Mouse (Mus musculus): ENCODE measurements around the gene Trim58. TPM values are rescaled to one million over a fixed set of nuclear protein-coding genes. Genes with fewer than 3 reads are reported as not detected.

Gene Trim58
- total RNA-seq (2021), result not detected

DNA sequence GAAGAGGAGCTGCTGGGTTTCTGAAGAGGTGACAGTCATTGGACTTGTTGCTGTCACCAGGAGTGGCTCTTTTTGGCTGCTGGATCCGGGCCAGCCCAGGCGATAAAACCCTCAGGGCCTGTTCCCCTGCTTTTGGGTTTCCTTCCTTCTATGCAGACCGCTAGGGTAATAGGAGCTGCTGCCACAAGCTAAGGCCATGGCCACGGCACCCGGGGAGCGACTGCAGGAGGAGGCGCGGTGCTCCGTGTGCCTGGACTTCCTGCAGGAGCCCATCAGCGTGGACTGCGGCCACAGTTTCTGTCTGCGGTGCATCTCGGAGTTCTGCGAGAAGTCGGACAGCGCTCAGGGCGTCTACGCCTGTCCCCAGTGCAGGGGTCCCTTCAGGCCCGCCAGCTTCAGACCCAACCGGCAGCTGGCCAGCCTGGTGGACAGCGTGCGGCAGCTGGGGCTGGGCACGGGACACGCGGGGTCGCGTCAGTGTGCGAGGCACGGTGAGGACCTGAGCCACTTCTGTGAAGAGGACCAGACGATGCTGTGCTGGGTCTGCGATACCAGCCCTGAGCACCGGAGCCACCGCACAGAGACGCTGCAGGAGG is at the start of gene Trim58:
Trim58 (plus strand) TSS at position 194 of the 596 bp plus-strand sequence.
- intact Hi-C loops (cut with DNase I), result no loop called here
- DNase-seq (ENCODE audit: low spot score in 2 of 2), result peak; percentile 2 to 4

DNA sequence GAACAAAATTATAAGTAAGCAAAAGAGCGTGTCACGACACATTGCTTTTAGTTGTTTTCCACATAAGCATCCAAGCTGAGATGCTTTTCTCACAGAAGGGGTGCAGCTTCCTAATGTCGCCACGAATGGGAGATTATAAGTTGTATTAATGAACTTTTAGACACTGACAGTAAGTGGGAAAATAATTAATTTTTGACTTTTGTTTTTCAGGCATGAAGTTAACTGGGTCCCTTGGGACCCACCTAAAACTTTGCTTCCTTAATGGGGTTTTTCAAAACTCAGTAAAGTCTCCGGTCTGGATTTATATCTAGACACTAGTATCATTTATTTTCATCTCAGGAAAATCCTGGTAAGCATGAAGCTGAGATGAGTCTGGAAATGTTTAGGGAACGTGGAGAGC is 45.5 kb upstream of the Trim58 start, which contains the start of gene Olfr324:
Olfr324 (plus strand) TSS at position 301 of the 400 bp plus-strand sequence.
- intact Hi-C loops (cut with DNase I), result no loop called here
- DNase-seq (ENCODE audit: low spot score in 2 of 2), result no peak

DNA sequence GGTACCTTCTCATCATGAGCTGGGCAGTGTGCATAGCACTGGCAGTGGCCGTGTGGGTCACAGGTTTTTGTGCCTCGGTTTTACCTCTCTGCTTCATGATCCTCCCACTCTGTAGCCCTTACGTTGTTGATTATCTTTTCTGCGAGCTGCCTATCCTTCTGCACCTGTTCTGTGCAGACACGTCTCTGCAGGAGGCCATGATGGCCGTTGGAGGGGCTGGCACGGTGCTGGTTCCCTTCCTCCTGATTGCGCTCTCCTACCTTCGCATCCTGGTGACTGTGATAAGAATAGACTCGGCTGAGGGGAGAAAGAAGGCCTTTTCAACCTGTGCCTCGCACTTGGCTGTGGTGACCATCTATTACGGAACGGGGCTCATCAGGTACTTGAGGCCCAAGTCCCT is 42.4 kb upstream of the Trim58 start:
- no peak for DNase-seq (ENCODE audit: low spot score in 2 of 2)
- intact Hi-C loops (cut with DNase I), result no loop called here

DNA sequence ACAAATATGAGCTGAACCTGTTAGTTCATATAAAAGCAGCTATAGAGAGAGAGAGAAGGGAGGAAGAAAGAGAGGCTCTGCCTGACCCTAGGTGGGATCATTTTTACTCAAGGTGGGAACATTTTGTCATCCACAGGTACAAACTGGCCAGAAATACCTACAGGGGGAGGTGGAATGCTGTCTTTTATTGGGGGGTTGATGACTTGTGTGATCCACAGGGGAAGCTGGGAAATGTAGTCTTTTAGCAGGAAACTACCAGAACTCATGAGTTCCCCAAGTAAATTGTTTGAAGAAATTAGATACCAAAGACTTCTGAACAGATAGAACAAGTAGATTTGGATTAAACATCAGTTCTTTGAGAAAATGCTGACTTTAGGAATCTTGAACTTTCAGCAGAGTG is 38.2 kb upstream of the Trim58 start:
- intact Hi-C loops (cut with DNase I), result no loop called here
- no peak for DNase-seq (ENCODE audit: low spot score in 2 of 2)

DNA sequence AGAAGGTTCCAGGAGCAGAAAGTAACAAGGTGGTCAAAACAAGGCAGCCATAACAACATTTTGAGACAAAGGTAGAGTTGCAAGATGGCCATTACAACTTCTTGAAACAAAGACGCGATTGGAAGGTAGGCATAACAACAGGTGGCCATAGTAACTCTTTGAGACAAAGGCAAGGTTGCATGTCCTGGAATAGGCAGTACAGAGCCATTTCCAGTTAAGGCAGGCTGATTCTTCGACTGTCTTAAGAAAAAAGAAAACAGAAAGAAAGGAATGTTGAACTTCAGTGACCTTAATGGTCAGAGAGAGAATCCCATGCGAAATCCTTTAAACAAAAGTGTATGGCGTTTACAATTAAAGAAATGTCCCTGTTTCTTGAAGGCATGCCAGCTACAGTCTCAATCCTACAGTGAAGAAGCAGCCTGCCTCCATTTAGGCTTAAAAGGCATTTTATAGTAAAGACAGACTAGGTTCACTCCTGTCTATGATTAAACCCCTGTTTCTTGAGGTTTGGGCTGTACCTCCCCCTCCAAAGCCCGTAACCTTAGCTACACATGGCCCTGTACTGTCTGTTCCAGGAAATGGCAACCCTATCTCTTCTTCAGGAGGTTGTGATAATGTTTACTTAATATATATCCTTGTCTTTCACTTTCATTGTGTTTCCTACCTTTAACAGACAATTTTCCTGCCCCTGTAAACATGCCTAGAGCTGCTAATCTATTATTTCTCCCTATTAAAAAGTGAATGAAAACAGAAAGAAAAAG is 37.3 kb upstream of the Trim58 start:
- intact Hi-C loops (cut with DNase I), result no loop called here
- DNase-seq (ENCODE audit: low spot score in 2 of 2), result no peak

DNA sequence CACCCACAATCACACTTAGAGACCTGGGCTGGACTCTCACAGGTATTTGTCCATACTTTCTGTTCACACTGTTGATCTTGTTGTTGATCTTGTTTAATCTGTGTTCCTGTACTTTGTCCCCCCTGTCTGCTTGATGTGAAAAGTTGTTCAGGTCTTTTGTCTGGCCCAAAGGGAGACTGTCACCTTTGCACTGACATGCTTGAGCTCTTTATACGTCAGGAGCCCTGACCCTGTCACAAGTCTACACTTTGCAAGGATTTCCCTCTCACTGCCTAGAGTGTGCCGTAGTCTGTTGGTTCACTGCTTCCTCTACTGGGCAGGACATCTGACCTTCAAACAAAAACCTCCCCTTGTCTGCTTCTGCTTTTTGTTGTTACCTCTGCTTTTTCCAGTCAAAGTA is 35.6 kb upstream of the Trim58 start:
- intact Hi-C loops (cut with DNase I), result no loop called here
- DNase-seq (ENCODE audit: low spot score in 2 of 2), result no peak

DNA sequence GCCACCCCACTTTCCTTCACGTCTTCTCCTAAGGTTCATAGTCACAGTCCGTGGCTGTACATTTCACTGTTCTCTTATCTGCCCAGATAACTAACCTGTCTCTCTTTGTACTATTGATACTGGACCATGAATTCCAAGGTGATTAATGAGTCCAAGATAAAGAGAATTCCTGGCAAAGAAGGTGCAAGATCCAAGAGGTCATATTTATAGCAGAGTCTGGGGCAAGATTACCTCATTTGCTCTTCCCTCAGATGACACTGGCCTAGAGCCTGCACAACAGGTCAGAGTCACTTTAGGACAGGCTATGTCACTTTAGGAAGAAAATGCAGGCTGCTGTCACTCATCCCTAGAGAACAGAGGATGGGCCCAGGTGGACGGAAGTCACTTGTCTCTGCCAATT is 35.0 kb upstream of the Trim58 start:
- intact Hi-C loops (cut with DNase I), result no loop called here
- no peak for DNase-seq (ENCODE audit: low spot score in 2 of 2)

DNA sequence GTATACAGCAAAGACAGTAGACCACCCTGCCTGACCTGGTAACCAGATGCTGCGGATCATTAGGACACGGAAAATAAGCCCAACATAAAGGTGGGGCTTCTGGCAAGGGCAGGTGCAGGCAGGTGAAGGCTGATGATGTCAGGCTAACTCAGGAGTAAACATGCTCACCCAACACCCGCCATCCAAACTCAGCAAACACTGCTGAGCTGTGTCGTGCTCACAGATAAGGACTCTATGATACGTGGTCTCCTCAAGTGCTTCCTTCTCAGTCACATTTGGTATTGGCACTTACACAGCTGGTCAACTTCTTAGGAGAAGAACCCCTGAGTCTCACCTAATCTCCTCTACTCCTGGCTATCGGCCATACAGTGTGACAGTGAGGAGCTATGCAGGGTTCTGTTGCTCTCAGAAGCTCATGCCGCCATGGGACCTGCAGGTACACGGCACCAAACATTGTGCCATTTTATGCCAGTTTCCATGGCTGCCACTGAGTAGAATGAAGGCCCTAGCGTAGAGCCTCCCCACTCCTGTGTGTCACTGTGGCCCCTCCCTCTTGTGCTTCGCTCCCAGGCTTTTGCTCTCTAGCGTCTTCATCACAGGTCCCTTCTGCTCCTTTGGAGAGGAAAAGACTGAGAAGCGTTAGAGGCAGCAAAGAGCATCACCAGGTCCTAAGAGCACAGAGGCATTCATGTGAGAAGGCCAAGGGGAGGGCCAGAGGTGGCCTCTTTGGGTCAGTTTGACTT is 33.9 kb upstream of the Trim58 start:
- no peak for DNase-seq (ENCODE audit: low spot score in 2 of 2)
- intact Hi-C loops (cut with DNase I), result no loop called here

DNA sequence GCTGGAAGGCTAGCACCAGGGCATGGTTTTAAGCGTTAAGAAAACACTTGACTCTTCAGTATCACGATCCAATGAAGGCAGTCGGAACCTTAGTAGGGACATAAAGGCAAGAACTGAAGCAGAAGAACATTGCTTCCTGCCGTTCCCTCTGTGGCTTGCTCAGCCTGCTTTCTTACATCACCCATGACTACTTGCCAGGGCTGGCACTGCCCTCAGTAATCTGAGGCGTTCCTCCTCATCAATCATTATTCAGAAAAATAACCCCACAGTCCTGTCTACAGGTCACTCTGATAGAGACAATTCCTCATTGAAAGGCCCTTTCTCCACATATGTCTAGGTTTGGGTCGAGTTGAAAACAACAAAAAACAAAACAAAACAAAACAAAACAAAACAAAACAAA is 33.2 kb upstream of the Trim58 start:
- intact Hi-C loops (cut with DNase I), result no loop called here
- DNase-seq (ENCODE audit: low spot score in 2 of 2), result no peak

DNA sequence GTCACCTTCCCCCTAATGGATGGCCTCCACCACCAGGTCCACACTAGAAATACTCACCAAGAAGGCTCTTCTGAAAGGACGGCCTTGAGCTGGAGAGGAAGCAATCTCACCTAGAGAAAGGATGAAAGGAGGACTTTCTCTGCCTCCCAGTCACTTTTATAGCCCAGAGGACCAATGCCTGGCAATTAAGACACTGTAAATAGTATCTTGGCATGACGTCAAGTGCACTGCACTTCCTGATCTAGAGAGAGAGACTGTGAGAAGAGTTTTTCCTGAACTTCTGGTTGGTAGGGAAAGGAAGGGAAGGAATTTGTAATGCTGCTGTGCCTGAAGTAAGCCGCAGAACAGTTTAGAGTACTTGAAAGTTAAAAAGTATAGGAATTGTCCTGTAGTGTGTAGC is 26.9 kb upstream of the Trim58 start:
- no peak for DNase-seq (ENCODE audit: low spot score in 2 of 2)
- intact Hi-C loops (cut with DNase I), result loop anchor here (10.0 kb wide), 1 partner anchor 329 kb away; no protein-coding TSS in a partner anchor

DNA sequence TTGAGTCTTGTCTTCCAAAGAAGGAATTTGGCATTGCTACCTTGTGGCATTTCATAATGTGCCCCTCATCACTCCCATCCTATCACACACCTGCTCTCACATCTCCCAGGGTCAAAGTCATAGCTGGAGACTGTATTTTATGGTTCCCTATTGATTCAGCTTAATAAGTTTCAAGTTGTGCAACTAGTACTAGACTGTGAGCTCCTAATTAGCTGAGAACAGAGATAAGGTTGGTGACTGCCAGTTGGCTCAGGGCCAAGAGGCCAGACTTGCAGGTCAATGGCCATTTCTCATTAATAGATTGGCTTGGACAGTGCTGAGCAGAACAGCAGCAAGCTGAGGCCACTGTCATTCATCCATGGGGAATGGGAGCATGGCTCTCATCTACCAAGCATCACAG is 25.7 kb upstream of the Trim58 start:
- no peak for DNase-seq (ENCODE audit: low spot score in 2 of 2)
- intact Hi-C loops (cut with DNase I), result loop anchor here (10.0 kb wide), 1 partner anchor 330 kb away; no protein-coding TSS in a partner anchor

DNA sequence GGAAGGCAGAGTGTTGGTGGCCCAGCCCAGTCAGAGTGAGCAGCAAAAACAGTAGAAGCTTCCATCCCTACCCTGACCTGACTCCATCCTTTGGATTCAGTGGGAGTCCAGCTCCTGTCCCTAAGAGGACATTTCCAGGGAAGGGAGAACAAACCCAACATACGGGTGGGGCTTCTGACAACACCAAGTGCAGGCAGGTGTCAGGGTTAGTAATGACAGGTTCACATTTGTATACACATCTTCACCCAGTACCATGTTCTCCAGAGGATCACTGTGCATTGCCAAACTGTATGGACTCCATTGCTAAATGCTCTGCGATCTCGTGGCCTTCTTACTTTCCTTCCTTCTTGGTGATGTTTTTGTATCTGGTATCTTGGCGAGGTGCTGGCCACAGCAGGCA is 24.3 kb upstream of the Trim58 start, which contains the start of gene 2210407C18Rik:
2210407C18Rik (minus strand) TSS at position 101 of the 400 bp plus-strand sequence.
- no peak for DNase-seq (ENCODE audit: low spot score in 2 of 2)
- intact Hi-C loops (cut with DNase I), result loop anchor here (10.0 kb wide), 1 partner anchor 331 kb away; no protein-coding TSS in a partner anchor

DNA sequence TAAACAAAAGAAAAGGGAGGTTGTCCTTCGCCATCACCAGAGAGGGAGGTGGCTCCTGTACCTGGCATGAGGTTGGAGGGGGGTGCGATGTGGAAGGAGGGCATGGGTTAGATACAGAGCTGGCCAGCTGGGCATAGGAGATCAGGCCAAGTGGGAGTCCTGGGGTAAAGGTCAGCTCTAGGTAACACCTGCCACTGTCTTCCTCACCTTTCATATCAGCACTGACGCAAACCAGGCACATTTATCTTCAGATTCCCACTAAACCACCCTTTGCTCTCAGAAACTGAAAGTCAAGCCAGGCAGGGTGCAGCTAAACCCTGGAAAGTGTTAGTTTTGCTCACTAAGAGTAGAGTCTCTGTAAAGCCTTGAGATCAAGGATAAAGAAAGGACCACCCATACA is 21.9 kb upstream of the Trim58 start:
- no peak for DNase-seq (ENCODE audit: low spot score in 2 of 2)
- intact Hi-C loops (cut with DNase I), result loop anchor here (10.0 kb wide), 1 partner anchor 334 kb away; no protein-coding TSS in a partner anchor

DNA sequence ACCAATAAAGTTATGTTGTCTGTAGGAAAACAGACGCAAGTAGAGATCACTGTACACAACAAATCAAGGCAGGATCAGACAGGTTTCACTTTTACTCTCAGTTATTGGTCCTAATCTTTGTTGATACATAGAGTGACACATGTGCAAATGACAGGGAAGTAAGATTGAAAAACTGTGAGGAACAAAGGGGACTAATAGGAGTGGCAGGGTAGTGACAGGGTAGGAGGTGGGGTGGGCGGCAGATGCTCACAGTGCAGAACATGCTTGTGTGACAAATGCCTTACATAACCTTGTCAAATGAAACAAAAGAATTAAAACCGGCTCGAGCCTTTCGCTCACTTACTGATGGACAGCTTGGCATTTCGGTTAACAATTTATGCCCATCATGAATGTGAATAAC is 21.5 kb upstream of the Trim58 start:
- DNase-seq (ENCODE audit: low spot score in 2 of 2), result no peak
- intact Hi-C loops (cut with DNase I), result loop anchor here (10.0 kb wide), 1 partner anchor 334 kb away; no protein-coding TSS in a partner anchor

DNA sequence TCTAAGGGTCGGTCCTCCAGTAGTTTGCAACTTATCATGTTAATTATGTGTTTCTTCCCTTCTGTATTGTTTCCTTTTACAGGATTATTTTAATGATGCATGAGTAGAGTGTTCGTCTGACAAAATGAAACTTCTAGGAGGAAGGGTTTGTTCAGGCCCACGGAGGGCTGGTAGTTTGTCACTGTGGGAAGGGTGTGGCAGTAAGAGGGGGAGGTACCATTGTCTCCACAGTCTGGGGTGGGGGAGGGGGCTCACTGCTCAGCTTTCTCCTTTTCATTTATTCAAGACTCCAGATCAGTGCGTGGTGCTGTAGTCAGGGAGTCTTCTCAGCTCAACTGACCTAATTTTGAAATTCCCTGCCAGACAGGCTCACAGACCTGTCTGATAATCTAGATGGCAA is 14.1 kb upstream of the Trim58 start:
- intact Hi-C loops (cut with DNase I), result no loop called here

DNA sequence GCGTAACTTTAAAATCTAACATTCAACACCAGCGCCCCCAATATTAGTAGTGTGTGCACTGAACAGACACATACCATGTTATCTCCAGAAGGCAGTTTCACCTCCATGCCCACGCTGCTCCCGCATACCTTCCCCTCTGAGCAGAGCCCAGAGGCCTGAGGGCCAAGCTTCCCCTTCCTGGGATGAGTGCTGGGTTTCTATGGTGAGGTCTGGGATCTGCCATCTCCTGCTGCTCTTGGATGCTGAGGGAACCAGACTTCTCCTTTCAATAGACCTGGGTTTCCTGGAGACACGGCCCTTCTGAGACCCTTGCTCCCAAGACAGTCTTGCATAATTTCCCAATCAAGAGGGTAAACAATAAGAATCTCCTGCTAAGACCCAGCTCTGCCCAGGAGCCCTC is 9.9 kb upstream of the Trim58 start, which contains the start of gene Olfr323:
Olfr323 (minus strand) TSS at position 101 of the 400 bp plus-strand sequence.
- no peak for DNase-seq (ENCODE audit: low spot score in 2 of 2)
- intact Hi-C loops (cut with DNase I), result no loop called here

More for the DNA sequence above, 14.1 kb upstream of the Trim58 start:
- no peak for DNase-seq (ENCODE audit: low spot score in 2 of 2)

DNA sequence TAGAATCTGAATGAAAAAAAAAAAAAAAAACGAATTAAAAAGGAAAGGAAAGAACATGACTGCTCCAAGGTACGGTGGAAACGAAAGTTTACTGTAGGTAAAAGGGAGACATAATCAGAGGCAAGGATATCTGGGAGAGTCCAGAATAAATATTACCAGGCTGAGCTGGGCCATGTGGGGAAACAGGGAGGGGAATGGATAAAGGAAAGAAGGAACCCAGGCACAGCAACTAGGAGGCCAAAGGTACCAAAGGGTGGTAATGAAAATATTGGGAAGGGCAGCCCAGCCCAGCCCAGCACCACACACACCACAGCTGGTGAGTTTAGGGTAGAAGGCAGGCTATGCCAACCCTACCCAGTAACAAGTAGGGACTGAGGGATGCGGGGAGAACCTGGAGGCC is 5.4 kb upstream of the Trim58 start:
- DNase-seq (ENCODE audit: low spot score in 2 of 2), result no peak
- intact Hi-C loops (cut with DNase I), result loop anchor here (5.0 kb wide), 1 partner anchor 233 kb away; no protein-coding TSS in a partner anchor

DNA sequence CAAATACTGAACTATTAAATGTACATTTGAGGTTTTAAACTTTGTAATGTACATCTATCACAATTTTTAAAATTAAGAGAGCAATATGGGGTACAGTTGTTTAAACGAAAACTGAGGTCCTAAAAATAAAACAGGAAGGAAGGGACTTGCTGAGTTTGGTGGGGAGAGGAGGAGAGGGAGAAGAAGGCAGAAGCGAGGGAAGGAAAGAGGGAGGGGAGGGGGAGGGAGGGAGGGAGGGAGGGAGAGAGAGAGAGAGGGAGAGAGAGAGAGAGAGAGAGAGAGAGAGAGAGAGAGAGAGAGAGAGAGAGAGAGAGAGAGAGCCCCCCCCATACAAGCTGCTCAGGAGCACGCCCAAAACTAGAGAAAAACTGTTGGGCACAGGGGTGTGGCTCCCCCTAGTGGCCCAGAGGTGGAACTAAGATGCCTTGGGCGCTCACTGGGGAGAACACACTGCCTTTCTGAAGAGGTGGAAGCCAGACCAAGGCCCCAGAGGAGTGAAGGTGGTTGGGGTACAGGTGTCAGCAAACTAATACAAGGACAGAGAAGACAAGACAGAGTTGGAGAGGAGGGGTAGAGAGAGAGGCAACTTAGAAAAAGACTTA is 3.8 kb upstream of the Trim58 start:
- peak; percentile 18 to 28 for DNase-seq (ENCODE audit: low spot score in 2 of 2)
- intact Hi-C loops (cut with DNase I), result loop anchor here (5.0 kb wide), 1 partner anchor 234 kb away; no protein-coding TSS in a partner anchor

DNA sequence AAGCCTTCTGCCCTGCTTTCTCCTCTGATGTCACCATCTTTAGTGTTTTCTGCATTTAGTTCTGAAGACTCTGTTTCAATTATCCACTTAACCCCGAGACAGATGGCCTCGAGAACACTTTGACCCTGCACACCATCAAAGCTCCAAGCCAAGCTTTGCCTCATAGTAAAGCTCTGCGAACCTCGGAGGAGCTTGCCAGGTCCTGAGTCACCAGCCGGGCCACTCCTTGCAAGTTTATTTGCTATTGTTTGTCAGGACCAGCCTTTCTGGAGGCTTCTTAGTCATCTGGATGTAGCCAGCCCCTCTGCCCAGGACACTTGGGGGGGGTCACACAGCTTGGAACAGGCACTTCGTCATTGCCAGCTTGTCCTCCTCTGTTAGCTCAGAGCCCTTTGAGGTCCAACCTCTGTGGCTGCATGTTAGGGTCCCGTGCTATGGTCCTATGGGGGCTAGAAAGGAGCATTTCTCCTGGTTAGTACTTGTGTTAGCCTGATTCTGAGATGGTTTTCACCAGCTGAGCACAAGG is 2.0 kb upstream of the Trim58 start:
- intact Hi-C loops (cut with DNase I), result loop anchor here (5.0 kb wide), 1 partner anchor 236 kb away; no protein-coding TSS in a partner anchor
- no peak for DNase-seq (ENCODE audit: low spot score in 2 of 2)

Data from left cerebral cortex, postnatal 25 days (tissue).